Mouse (Mus musculus): ENCODE measurements around the gene Lep. TPM values are rescaled to one million over a fixed set of nuclear protein-coding genes. Genes with fewer than 3 reads are reported as not detected.

Lep gene
- polyA plus RNA-seq, 1 experiment, result not detected

GRCm38 (mm10) chr6:29101248-29101864 lies 41.3 kb downstream of the Lep start:
- H3K27ac ChIP-seq (ENCODE audit: insufficient read depth, low read length), result no peak overlapping the region
- 18% methylated on average over 9 of the region's 9 CpGs for WGBS

GRCm38 (mm10) chr6:29108376-29108775 lies 48.4 kb downstream of the Lep start:
- Histone ChIP-seq H3K27me3 (ENCODE audit: control insufficient read depth, insufficient read depth, low read length) (no peaks in the 10 kb centered on the region), H3K27ac (ENCODE audit: insufficient read depth, low read length) (no peak overlapping the region), H3K4me3 (replicated peaks; ENCODE audit: insufficient read depth, low read depth, low read length) (no peak overlapping the region), H3K4me1 (ENCODE audit: control insufficient read depth, insufficient read depth, low read length) (no peaks in the 10 kb centered on the region)
- WGBS, result 97% methylated on average over 1 of the region's 1 CpGs
- DNase-seq, result no peak
- TF ChIP-seq CTCF (IDR thresholded peaks at IDR 0.05; ENCODE audit: borderline replicate concordance, insufficient read depth, low read depth, low read length) (no peak), POLR2A (IDR thresholded peaks at IDR 0.05; ENCODE audit: borderline replicate concordance, insufficient read depth, low read length) (no peak)

More at GRCm38 (mm10) chr6:29101248-29101864, 41.3 kb downstream of the Lep start:
- peak in 1 of 2 experiments; percentile 19 for DNase-seq
- H3K4me1 ChIP-seq (ENCODE audit: control insufficient read depth, insufficient read depth, low read length), result peaks cover 2% of the 10 kb centered on the region; the same call in 1 of the 2 replicates
- no peak for TF ChIP-seq CTCF (IDR thresholded peaks at IDR 0.05; ENCODE audit: borderline replicate concordance, insufficient read depth, low read depth, low read length)
- no peak for TF ChIP-seq POLR2A (IDR thresholded peaks at IDR 0.05; ENCODE audit: borderline replicate concordance, insufficient read depth, low read length)
- H3K4me3 ChIP-seq (replicated peaks; ENCODE audit: insufficient read depth, low read depth, low read length), result no peak overlapping the region
- H3K27me3 ChIP-seq (ENCODE audit: control insufficient read depth, insufficient read depth, low read length), result no peaks in the 10 kb centered on the region

GRCm38 (mm10) chr6:29111501-29111900 lies 51.5 kb downstream of the Lep start:
- Histone ChIP-seq H3K4me1 (ENCODE audit: control insufficient read depth, insufficient read depth, low read length) (no peaks in the 10 kb centered on the region), H3K27me3 (ENCODE audit: control insufficient read depth, insufficient read depth, low read length) (no peaks in the 10 kb centered on the region; the same call in 1 of the 2 replicates), H3K4me3 (replicated peaks; ENCODE audit: insufficient read depth, low read depth, low read length) (no peak overlapping the region), H3K27ac (ENCODE audit: insufficient read depth, low read length) (no peak overlapping the region)
- DNase-seq, result no peak
- TF ChIP-seq POLR2A (IDR thresholded peaks at IDR 0.05; ENCODE audit: borderline replicate concordance, insufficient read depth, low read length) (no peak), CTCF (IDR thresholded peaks at IDR 0.05; ENCODE audit: borderline replicate concordance, insufficient read depth, low read depth, low read length) (no peak)
- 93% methylated on average over 4 of the region's 4 CpGs for WGBS

- no peak for TF ChIP-seq POLR2A (IDR thresholded peaks at IDR 0.05; ENCODE audit: borderline replicate concordance, insufficient read depth, low read length)
- no peak for TF ChIP-seq CTCF (IDR thresholded peaks at IDR 0.05; ENCODE audit: borderline replicate concordance, insufficient read depth, low read depth, low read length)
- no peak overlapping the region for H3K4me3 ChIP-seq (replicated peaks; ENCODE audit: insufficient read depth, low read depth, low read length)
- no peak overlapping the region for H3K27ac ChIP-seq (ENCODE audit: insufficient read depth, low read length)
- WGBS, result 80% methylated on average over 7 of the region's 7 CpGs
- H3K27me3 ChIP-seq (ENCODE audit: control insufficient read depth, insufficient read depth, low read length), result no peaks in the 10 kb centered on the region; the same call in 1 of the 2 replicates
- peaks cover 7% of the 10 kb centered on the region; the same call in 1 of the 2 replicates for H3K4me1 ChIP-seq (ENCODE audit: control insufficient read depth, insufficient read depth, low read length)
- DNase-seq, result no peak
Measured at GRCm38 (mm10) chr6:29115756-29116155, 55.7 kb downstream of the Lep start.

GRCm38 (mm10) chr6:29117417-29118104 lies 57.5 kb downstream of the Lep start:
- TF ChIP-seq POLR2A (IDR thresholded peaks at IDR 0.05; ENCODE audit: borderline replicate concordance, insufficient read depth, low read length) (no peak), CTCF (IDR thresholded peaks at IDR 0.05; ENCODE audit: borderline replicate concordance, insufficient read depth, low read depth, low read length) (no peak)
- 41% methylated on average over 7 of the region's 7 CpGs for WGBS
- Histone ChIP-seq H3K4me1 (ENCODE audit: control insufficient read depth, insufficient read depth, low read length) (peaks cover 7% of the 10 kb centered on the region; the same call in 1 of the 2 replicates), H3K4me3 (replicated peaks; ENCODE audit: insufficient read depth, low read depth, low read length) (no peak overlapping the region), H3K27ac (ENCODE audit: insufficient read depth, low read length) (no peak overlapping the region), H3K27me3 (ENCODE audit: control insufficient read depth, insufficient read depth, low read length) (no peaks in the 10 kb centered on the region; the same call in 1 of the 2 replicates)
- peak in 1 of 2 experiments; percentile 3 for DNase-seq

GRCm38 (mm10) chr6:29118231-29118630 lies 58.2 kb downstream of the Lep start:
- no peak for DNase-seq
- Histone ChIP-seq H3K4me3 (replicated peaks; ENCODE audit: insufficient read depth, low read depth, low read length) (no peak overlapping the region), H3K4me1 (ENCODE audit: control insufficient read depth, insufficient read depth, low read length) (peaks cover 7% of the 10 kb centered on the region; the same call in 1 of the 2 replicates), H3K27me3 (ENCODE audit: control insufficient read depth, insufficient read depth, low read length) (no peaks in the 10 kb centered on the region; the same call in 1 of the 2 replicates), H3K27ac (ENCODE audit: insufficient read depth, low read length) (no peak overlapping the region)
- no peak for TF ChIP-seq POLR2A (IDR thresholded peaks at IDR 0.05; ENCODE audit: borderline replicate concordance, insufficient read depth, low read length)
- TF ChIP-seq CTCF (IDR thresholded peaks at IDR 0.05; ENCODE audit: borderline replicate concordance, insufficient read depth, low read depth, low read length), result no peak

- H3K27me3 ChIP-seq (ENCODE audit: control insufficient read depth, insufficient read depth, low read length), result no peaks in the 10 kb centered on the region; the same call in 1 of the 2 replicates
- DNase-seq, result no peak
- 95% methylated on average over 4 of the region's 4 CpGs for WGBS
- TF ChIP-seq CTCF (IDR thresholded peaks at IDR 0.05; ENCODE audit: borderline replicate concordance, insufficient read depth, low read depth, low read length), result no peak
- TF ChIP-seq POLR2A (IDR thresholded peaks at IDR 0.05; ENCODE audit: borderline replicate concordance, insufficient read depth, low read length), result no peak
- no peak overlapping the region for H3K27ac ChIP-seq (ENCODE audit: insufficient read depth, low read length)
- H3K4me1 ChIP-seq (ENCODE audit: control insufficient read depth, insufficient read depth, low read length), result peaks cover 7% of the 10 kb centered on the region; the same call in 1 of the 2 replicates
- no peak overlapping the region for H3K4me3 ChIP-seq (replicated peaks; ENCODE audit: insufficient read depth, low read depth, low read length)
Measured at GRCm38 (mm10) chr6:29118963-29119362, 58.9 kb downstream of the Lep start.

All from cerebellum, adult 2 months (tissue).